Mouse (Mus musculus): ENCODE measurements around the gene Olfr66. TPM values are rescaled to one million over a fixed set of nuclear protein-coding genes. Genes with fewer than 3 reads are reported as not detected.
A peak's percentile ranks its signal among the peaks of the same experiment; 100 is the strongest.

Gene Olfr66
- polyA plus RNA-seq (2016; fragmentation: Nextera tagmentation; extraction: Ambion mirVana) = not detected in 2 replicates

- no peaks in the 10 kb centered on the region for H3K9me3 ChIP-seq
- H3K27me3 ChIP-seq (replicated peaks; ENCODE audit: low read depth, poor library complexity, severe bottlenecking) = no peaks in the 10 kb centered on the region
- H3K36me3 ChIP-seq (replicated peaks) = no peaks in the 10 kb centered on the region
- no peak within 1 kb of the TSS for H3K27ac ChIP-seq (replicated peaks)
- H3K4me3 ChIP-seq = no peak within 1 kb of the TSS
- no peaks in the 10 kb centered on the region for H3K4me1 ChIP-seq
- no peak for DNase-seq (ENCODE audit: low spot score)
These were observed at the start of gene Olfr66 for GRCm38 (mm10) chr7:103886152-103886551. Gene Olfr66 (minus strand): TSS chr7:103886252.

GRCm38 (mm10) chr7:103934264-103934663, 48.2 kb upstream of the Olfr66 start, which contains the start of gene Olfr632:
Gene Olfr632 (plus strand): TSS chr7:103934347.
- no peaks in the 10 kb centered on the region for H3K36me3 ChIP-seq (replicated peaks)
- no peak within 1 kb of the TSS for H3K27ac ChIP-seq (replicated peaks)
- no peaks in the 10 kb centered on the region for H3K4me1 ChIP-seq
- no peaks in the 10 kb centered on the region for H3K9me3 ChIP-seq
- H3K27me3 ChIP-seq (replicated peaks; ENCODE audit: low read depth, poor library complexity, severe bottlenecking) = no peaks in the 10 kb centered on the region
- 77% methylated on average over 2 of the region's 2 CpGs for WGBS
- H3K4me3 ChIP-seq = no peak within 1 kb of the TSS
- no peak for DNase-seq (ENCODE audit: low spot score)

GRCm38 (mm10) chr7:103928525-103928924, 42.5 kb upstream of the Olfr66 start, which contains the start of gene Olfr631:
Gene Olfr631 (plus strand): TSS chr7:103928825.
- Histone ChIP-seq H3K27me3 (replicated peaks; ENCODE audit: low read depth, poor library complexity, severe bottlenecking) (no peaks in the 10 kb centered on the region), H3K4me3 (no peak within 1 kb of the TSS), H3K27ac (replicated peaks) (no peak within 1 kb of the TSS), H3K4me1 (no peaks in the 10 kb centered on the region), H3K36me3 (replicated peaks) (no peaks in the 10 kb centered on the region), H3K9me3 (no peaks in the 10 kb centered on the region)
- DNase-seq (ENCODE audit: low spot score) = no peak

GRCm38 (mm10) chr7:103915338-103915737, 29.3 kb upstream of the Olfr66 start:
- no peak for DNase-seq (ENCODE audit: low spot score)

GRCm38 (mm10) chr7:103912969-103913511, 27.0 kb upstream of the Olfr66 start:
- H3K4me1 ChIP-seq = no peaks in the 10 kb centered on the region
- H3K27me3 ChIP-seq (replicated peaks; ENCODE audit: low read depth, poor library complexity, severe bottlenecking) = no peaks in the 10 kb centered on the region
- 45% methylated on average over 8 of the region's 8 CpGs for WGBS
- H3K4me3 ChIP-seq = no peak overlapping the region
- H3K9me3 ChIP-seq = no peaks in the 10 kb centered on the region
- DNase-seq (ENCODE audit: low spot score) = peak; percentile 41
- no peak overlapping the region for H3K27ac ChIP-seq (replicated peaks)
- no peaks in the 10 kb centered on the region for H3K36me3 ChIP-seq (replicated peaks)

More at GRCm38 (mm10) chr7:103915338-103915737, 29.3 kb upstream of the Olfr66 start:
- Histone ChIP-seq H3K27me3 (replicated peaks; ENCODE audit: low read depth, poor library complexity, severe bottlenecking) (no peaks in the 10 kb centered on the region), H3K9me3 (no peaks in the 10 kb centered on the region), H3K27ac (replicated peaks) (no peak overlapping the region), H3K36me3 (replicated peaks) (no peaks in the 10 kb centered on the region), H3K4me1 (no peaks in the 10 kb centered on the region), H3K4me3 (no peak overlapping the region)

GRCm38 (mm10) chr7:103910047-103910446, 24.0 kb upstream of the Olfr66 start:
- Histone ChIP-seq H3K27me3 (replicated peaks; ENCODE audit: low read depth, poor library complexity, severe bottlenecking) (no peaks in the 10 kb centered on the region), H3K4me1 (no peaks in the 10 kb centered on the region), H3K27ac (replicated peaks) (no peak overlapping the region), H3K9me3 (no peaks in the 10 kb centered on the region), H3K36me3 (replicated peaks) (no peaks in the 10 kb centered on the region), H3K4me3 (no peak overlapping the region)
- DNase-seq (ENCODE audit: low spot score) = no peak
- WGBS = 35% methylated on average over 3 of the region's 3 CpGs

GRCm38 (mm10) chr7:103903187-103903586, 17.1 kb upstream of the Olfr66 start, which contains the start of gene Olfr65:
Gene Olfr65 (plus strand): TSS chr7:103903487.
- WGBS = 73% methylated on average over 2 of the region's 2 CpGs

GRCm38 (mm10) chr7:103894385-103894784, 8.3 kb upstream of the Olfr66 start, which contains the start of gene Olfr64:
Gene Olfr64 (minus strand): TSS chr7:103894485.
- Histone ChIP-seq H3K27ac (replicated peaks) (no peak within 1 kb of the TSS), H3K9me3 (no peaks in the 10 kb centered on the region), H3K36me3 (replicated peaks) (no peaks in the 10 kb centered on the region), H3K27me3 (replicated peaks; ENCODE audit: low read depth, poor library complexity, severe bottlenecking) (no peaks in the 10 kb centered on the region), H3K4me1 (no peaks in the 10 kb centered on the region), H3K4me3 (no peak within 1 kb of the TSS)
- WGBS = 81% methylated on average over 1 of the region's 1 CpGs
- no peak for DNase-seq (ENCODE audit: low spot score)

More at GRCm38 (mm10) chr7:103903187-103903586, 17.1 kb upstream of the Olfr66 start, which contains the start of gene Olfr65:
- H3K27ac ChIP-seq (replicated peaks) = no peak within 1 kb of the TSS
- DNase-seq (ENCODE audit: low spot score) = no peak
- no peaks in the 10 kb centered on the region for H3K4me1 ChIP-seq
- no peak within 1 kb of the TSS for H3K4me3 ChIP-seq
- H3K36me3 ChIP-seq (replicated peaks) = no peaks in the 10 kb centered on the region
- no peaks in the 10 kb centered on the region for H3K27me3 ChIP-seq (replicated peaks; ENCODE audit: low read depth, poor library complexity, severe bottlenecking)
- no peaks in the 10 kb centered on the region for H3K9me3 ChIP-seq

GRCm38 (mm10) chr7:103877093-103877492, 9.0 kb downstream of the Olfr66 start:
- WGBS = 91% methylated on average over 2 of the region's 2 CpGs
- H3K27ac ChIP-seq (replicated peaks) = no peak overlapping the region

GRCm38 (mm10) chr7:103874451-103874850, 11.6 kb downstream of the Olfr66 start:
- WGBS = 52% methylated on average over 5 of the region's 5 CpGs
- no peak for DNase-seq (ENCODE audit: low spot score)

More at GRCm38 (mm10) chr7:103877093-103877492, 9.0 kb downstream of the Olfr66 start:
- Histone ChIP-seq H3K9me3 (no peaks in the 10 kb centered on the region), H3K4me3 (no peak overlapping the region), H3K27me3 (replicated peaks; ENCODE audit: low read depth, poor library complexity, severe bottlenecking) (no peaks in the 10 kb centered on the region), H3K36me3 (replicated peaks) (no peaks in the 10 kb centered on the region), H3K4me1 (no peaks in the 10 kb centered on the region)
- DNase-seq (ENCODE audit: low spot score) = no peak

GRCm38 (mm10) chr7:103873064-103873463, 13.0 kb downstream of the Olfr66 start:
- DNase-seq (ENCODE audit: low spot score) = no peak
- H3K9me3 ChIP-seq = no peaks in the 10 kb centered on the region
- 10% methylated on average over 1 of the region's 1 CpGs for WGBS
- no peaks in the 10 kb centered on the region for H3K36me3 ChIP-seq (replicated peaks)
- no peaks in the 10 kb centered on the region for H3K27me3 ChIP-seq (replicated peaks; ENCODE audit: low read depth, poor library complexity, severe bottlenecking)
- H3K27ac ChIP-seq (replicated peaks) = no peak overlapping the region
- H3K4me1 ChIP-seq = no peaks in the 10 kb centered on the region
- no peak overlapping the region for H3K4me3 ChIP-seq

More at GRCm38 (mm10) chr7:103874451-103874850, 11.6 kb downstream of the Olfr66 start:
- no peak overlapping the region for H3K4me3 ChIP-seq
- H3K27ac ChIP-seq (replicated peaks) = no peak overlapping the region
- no peaks in the 10 kb centered on the region for H3K27me3 ChIP-seq (replicated peaks; ENCODE audit: low read depth, poor library complexity, severe bottlenecking)
- no peaks in the 10 kb centered on the region for H3K4me1 ChIP-seq
- H3K9me3 ChIP-seq = no peaks in the 10 kb centered on the region
- H3K36me3 ChIP-seq (replicated peaks) = no peaks in the 10 kb centered on the region

- no peak for DNase-seq (ENCODE audit: low spot score)
- no peaks in the 10 kb centered on the region for H3K9me3 ChIP-seq
- no peak overlapping the region for H3K27ac ChIP-seq (replicated peaks)
- H3K4me1 ChIP-seq = no peaks in the 10 kb centered on the region
- H3K27me3 ChIP-seq (replicated peaks; ENCODE audit: low read depth, poor library complexity, severe bottlenecking) = no peaks in the 10 kb centered on the region
- no peaks in the 10 kb centered on the region for H3K36me3 ChIP-seq (replicated peaks)
- no peak overlapping the region for H3K4me3 ChIP-seq
These were observed 15.4 kb downstream of the Olfr66 start for GRCm38 (mm10) chr7:103870667-103871066.

- H3K36me3 ChIP-seq (replicated peaks) = no peaks in the 10 kb centered on the region
- H3K27ac ChIP-seq (replicated peaks) = no peak overlapping the region
- no peak for DNase-seq (ENCODE audit: low spot score)
- no peaks in the 10 kb centered on the region for H3K9me3 ChIP-seq
- H3K4me1 ChIP-seq = no peaks in the 10 kb centered on the region
- no peaks in the 10 kb centered on the region for H3K27me3 ChIP-seq (replicated peaks; ENCODE audit: low read depth, poor library complexity, severe bottlenecking)
- H3K4me3 ChIP-seq = no peak overlapping the region
These were observed 20.3 kb downstream of the Olfr66 start for GRCm38 (mm10) chr7:103865716-103866115.
